22 mouse cellular contexts compared by ENCODE assay signal in genomic region chr14:47493592-47494361, GRCm38 (mm10). TPM values are rescaled to one million over a fixed set of nuclear protein-coding genes. Genes with fewer than 3 reads are reported as not detected.
A peak's percentile ranks its signal among the peaks of the same experiment; 100 is the strongest.
DNase-seq lines count a peak whose midpoint lies in the region; ATAC-seq and TF ChIP-seq lines count a peak whose summit lies in the region.
"Had no signal": no experiment of that assay in that cellular context is flagged by ENCODE, and none has a peak within 500 bp of the region (broad histone marks: within the 10 kb centered on the region; RNA-seq: fewer than 3 reads in every experiment).

No protein-coding gene starts in this region.

- no peak overlapping the region for H3K4me2 ChIP-seq in intestine, embryonic 15.5 days (replicated peaks)
- H3K4me2 ChIP-seq: forebrain, embryonic 13.5 days; heart, embryonic 11.5 days; hindbrain, embryonic 13.5 days had no signal

- peak; percentile 41; the same call in 1 of the 2 replicates for ATAC-seq in intestine, embryonic 15.5 days
- ATAC-seq in megakaryocyte, adult 5-6 weeks (ENCODE audit: poor library complexity, severe bottlenecking) = peak; percentile 68
- ATAC-seq: forebrain, embryonic 13.5 days; forebrain, embryonic 16.5 days; hindbrain, embryonic 16.5 days; Patski had no signal

- H3K79me2 ChIP-seq in MEL (ENCODE audit: control insufficient read depth, insufficient read depth, low read length, poor library complexity) = peaks cover 1% of the 10 kb centered on the region; the same call in 1 of the 2 replicates

- H3K27me3 ChIP-seq in MEL (ENCODE audit: control insufficient read depth in 1 of 2, insufficient read depth in 2 of 2, low read length in 2 of 2) = no peaks in the 10 kb centered on the region
- no peaks in the 10 kb centered on the region for H3K27me3 ChIP-seq in intestine, embryonic 15.5 days (replicated peaks)
- H3K27me3 ChIP-seq: forebrain, embryonic 13.5 days; hindbrain, embryonic 13.5 days; Patski had no signal

- TF ChIP-seq EP300 in MEL (IDR thresholded peaks at IDR 0.05; ENCODE audit: low read depth in 1 of 2, low read length in 2 of 2) = no peak

- no peak for TF ChIP-seq CTCF in MEL (IDR thresholded peaks at IDR 0.05 in 2 of 3, conservative IDR thresholded peaks at IDR 0.05 in 1 of 3; ENCODE audit: control insufficient read depth in 1 of 3, insufficient read depth in 1 of 3, low read depth in 2 of 3, low read length in 3 of 3, poor library complexity in 1 of 3, severe bottlenecking in 1 of 3)

- H3K9ac ChIP-seq in MEL (ENCODE audit: control insufficient read depth, low read depth, low read length, poor library complexity, severe bottlenecking) = no peak overlapping the region
- no peak overlapping the region for H3K9ac ChIP-seq in intestine, embryonic 15.5 days
- H3K9ac ChIP-seq: forebrain, embryonic 13.5 days; hindbrain, embryonic 13.5 days had no signal

- H3K36me3 ChIP-seq in MEL (ENCODE audit: control insufficient read depth in 1 of 2, insufficient read depth in 2 of 2, low read length in 2 of 2) = peaks cover 0 to 2% of the 10 kb centered on the region in 2 experiments; a peak in 3 of 4 replicates
- H3K36me3 ChIP-seq in intestine, embryonic 15.5 days = no peaks in the 10 kb centered on the region

- H3K27ac ChIP-seq in MEL (ENCODE audit: control insufficient read depth, low read depth, low read length) = no peak overlapping the region
- no peak overlapping the region for H3K27ac ChIP-seq in intestine, embryonic 15.5 days
- H3K27ac ChIP-seq: forebrain, embryonic 10.5 days; forebrain, embryonic 13.5 days; hindbrain, embryonic 10.5 days; hindbrain, embryonic 13.5 days had no signal

- no peak overlapping the region for H3K4me3 ChIP-seq in MEL (ENCODE audit: control insufficient read depth in 1 of 2, insufficient read depth in 1 of 2, low read depth in 2 of 2, low read length in 2 of 2)
- H3K4me3 ChIP-seq in intestine, embryonic 15.5 days (replicated peaks) = no peak overlapping the region
- H3K4me3 ChIP-seq: forebrain, embryonic 10.5 days; forebrain, embryonic 13.5 days; hindbrain, embryonic 10.5 days; hindbrain, embryonic 13.5 days had no signal

- TF ChIP-seq RAD21 in MEL (IDR thresholded peaks at IDR 0.05; ENCODE audit: low read depth, low read length) = no peak

- no peaks in the 10 kb centered on the region for H3K9me3 ChIP-seq in MEL (replicated peaks; ENCODE audit: insufficient read depth, low read length)
- no peaks in the 10 kb centered on the region for H3K9me3 ChIP-seq in intestine, embryonic 15.5 days
- H3K9me3 ChIP-seq: forebrain, embryonic 10.5 days; forebrain, embryonic 13.5 days; hindbrain, embryonic 10.5 days; hindbrain, embryonic 13.5 days had no signal

- no peak for TF ChIP-seq POLR2A in MEL (IDR thresholded peaks at IDR 0.05; ENCODE audit: control insufficient read depth in 1 of 2, insufficient read depth in 1 of 2, low read depth in 1 of 2, low read length in 2 of 2, poor library complexity in 1 of 2)

- H3K4me1 ChIP-seq in MEL (ENCODE audit: control insufficient read depth in 1 of 2, insufficient read depth in 2 of 2, low read length in 2 of 2) = peaks cover 0 to 7% of the 10 kb centered on the region in 2 experiments; a peak in 2 of 4 replicates
- peaks cover 3% of the 10 kb centered on the region; the same call in 1 of the 2 replicates for H3K4me1 ChIP-seq in intestine, embryonic 15.5 days (replicated peaks)

- no peak for DNase-seq in MEL (ENCODE audit: low read depth, low spot score)
- DNase-seq in spleen, adult 12 weeks (ENCODE audit: low spot score) = no peak
- DNase-seq in spleen, adult 18-20 months = no peak
- DNase-seq in heart, postnatal 4 days = no peak
- DNase-seq: adrenal gland, postnatal 10 days; adrenal gland, postnatal 36 days; cerebellum, adult 18-20 months; cerebellum, adult 9-10 months; cerebellum, postnatal 14 days; gastrocnemius, postnatal 10 days; gastrocnemius, postnatal 36 days; heart, adult 11 months had no signal

- WGBS in intestine, embryonic 15.5 days = 71% methylated on average over 2 of the region's 2 CpGs

TF ChIP-seq in MEL, 35 proteins besides CTCF, POLR2A, EP300 and RAD21:
- TF ChIP-seq ELF1 (IDR thresholded peaks at IDR 0.05; ENCODE audit: low read depth, low read length) (no peak), RCOR1 (IDR thresholded peaks at IDR 0.05; ENCODE audit: low read depth, low read length) (peak; percentile 62; the same call in 1 of the 2 replicates), HCFC1 (IDR thresholded peaks at IDR 0.05; ENCODE audit: low read depth, low read length) (no peak)

RNA-seq across cellular contexts. Expression of gene Fbxo34, which starts 43.6 kb away (rescaled TPM):
- 14.8 and 17.2 TPM in 2 replicates for total RNA-seq in MEL (2012; rRNA removed)
- 10 to 100 TPM in 1 of 2 experiments, not detected in 1; 29.5 TPM for polyA plus RNA-seq in MEL (2012; ENCODE audit: insufficient read depth in 1 of 2, insufficient read length in 2 of 2, low read depth in 1 of 2, low replicate concordance in 2 of 2, missing spikeins in 1 of 2)
- 22.1 and 23.6 TPM in 2 replicates for polyA plus RNA-seq in intestine, embryonic 15.5 days (2015; fragmentation: Nextera tagmentation; extraction: Ambion mirVana)
- total RNA-seq in megakaryocyte, adult 5-6 weeks (2015) = 11.2 and 17.5 TPM in 2 replicates
- 20.7 and 21.8 TPM in 2 replicates for total RNA-seq in megakaryocyte, adult 5-6 weeks (2017)
- 10 to 100 TPM; 20.4 to 22.3 TPM for total RNA-seq in heart, postnatal 4 days (2021)
